Mouse (Mus musculus) embryo, embryonic 10 days (tissue): ENCODE results near the gene Reln.

Source experiments
- DNase-seq: peaks from one replicate; pipeline ENCODE4 v3.0.0-alpha.2; 2015; ENCODE audit warnings: low spot score

The Reln gene

GRCm38 (mm10) chr5:21987711-21988110, 356.8 kb downstream of the Reln start:
- no peak for DNase-seq

- DNase-seq = peak; percentile 83
Measured at GRCm38 (mm10) chr5:21986311-21986710, 358.2 kb downstream of the Reln start.

GRCm38 (mm10) chr5:21983021-21983667, 361.4 kb downstream of the Reln start:
- no peak for DNase-seq

- no peak for DNase-seq
Measured at GRCm38 (mm10) chr5:21981216-21981615, 363.3 kb downstream of the Reln start.

- no peak for DNase-seq
Measured at GRCm38 (mm10) chr5:21980544-21980943, 364.0 kb downstream of the Reln start.

GRCm38 (mm10) chr5:21973266-21974010, 371.1 kb downstream of the Reln start:
- DNase-seq = no peak

- no peak for DNase-seq
Measured at GRCm38 (mm10) chr5:21961796-21962195, 382.7 kb downstream of the Reln start.

GRCm38 (mm10) chr5:21960151-21960550, 384.4 kb downstream of the Reln start:
- DNase-seq = no peak

- DNase-seq = no peak
Measured at GRCm38 (mm10) chr5:21957586-21957985, 386.9 kb downstream of the Reln start.

- DNase-seq = no peak
Measured at GRCm38 (mm10) chr5:21957061-21957460, 387.4 kb downstream of the Reln start.

- no peak for DNase-seq
Measured at GRCm38 (mm10) chr5:21949507-21949897, 395.0 kb downstream of the Reln start.

- no peak for DNase-seq
Measured at GRCm38 (mm10) chr5:21948736-21949506, 395.6 kb downstream of the Reln start.

- DNase-seq = no peak
Measured at GRCm38 (mm10) chr5:21947610-21948381, 396.7 kb downstream of the Reln start.

- DNase-seq = no peak
Measured at GRCm38 (mm10) chr5:21944579-21944978, 399.9 kb downstream of the Reln start.

- DNase-seq = no peak
Measured at GRCm38 (mm10) chr5:21939405-21939804, 405.1 kb downstream of the Reln start.

- no peak for DNase-seq
Measured at GRCm38 (mm10) chr5:21938138-21938537, 406.4 kb downstream of the Reln start.

- DNase-seq = no peak
Measured at GRCm38 (mm10) chr5:21936627-21937026, 407.9 kb downstream of the Reln start.

GRCm38 (mm10) chr5:21936096-21936495, 408.4 kb downstream of the Reln start:
- DNase-seq = no peak

- DNase-seq = no peak
Measured at GRCm38 (mm10) chr5:21934811-21935396, 409.6 kb downstream of the Reln start.

GRCm38 (mm10) chr5:21934173-21934698, 410.3 kb downstream of the Reln start:
- DNase-seq = no peak

- no peak for DNase-seq
Measured at GRCm38 (mm10) chr5:21933340-21934075, 411.0 kb downstream of the Reln start.
